Mouse (Mus musculus): ENCODE data around the gene Cdc14a. TPM values are rescaled to one million over a fixed set of nuclear protein-coding genes. Genes with fewer than 3 reads are reported as not detected.

Cdc14a gene
- polyA plus RNA-seq, 1 experiment = 4.7 TPM

DNA sequence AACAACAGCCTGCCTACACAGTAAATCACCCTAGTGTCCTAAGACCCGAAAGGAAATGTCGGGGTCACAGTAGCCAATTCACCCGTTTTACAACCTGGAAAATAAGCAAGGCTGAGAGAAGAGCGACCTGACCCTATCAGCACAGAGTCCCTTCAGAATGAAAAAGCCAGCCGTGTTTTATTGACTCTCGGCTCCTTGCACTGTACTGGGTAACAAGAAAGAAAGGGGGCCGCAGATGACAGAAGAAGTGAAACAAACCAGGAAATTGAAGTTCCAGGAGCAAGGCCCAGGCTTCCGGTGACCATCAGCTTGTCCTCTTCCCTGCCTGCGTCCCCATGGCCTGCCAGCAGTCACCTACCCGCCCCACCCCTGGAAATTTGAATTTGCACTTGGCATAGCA, 32.4 kb downstream of the Cdc14a start:
- Histone ChIP-seq H3K27me3 (ENCODE audit: control insufficient read depth, insufficient read depth, low read length) (no peaks in the 10 kb centered on the region), H3K27ac (ENCODE audit: insufficient read depth, low read length) (0 out of 2 replicates have a peak overlapping the region, but pooled peaks have one; percentile 21)

GRCm38 (mm10) chr3:116389500-116390470, 34.0 kb downstream of the Cdc14a start:
- H3K4me3 ChIP-seq (ENCODE audit: extremely low read depth, insufficient read depth, insufficient read length) = no peak overlapping the region
- H3K27ac ChIP-seq (ENCODE audit: insufficient read depth, low read length) = no peak overlapping the region

More for the DNA sequence above, 32.4 kb downstream of the Cdc14a start:
- Histone ChIP-seq H3K4me3 (ENCODE audit: extremely low read depth, insufficient read depth, insufficient read length) (no peak overlapping the region), H3K4me1 (ENCODE audit: control insufficient read depth, insufficient read depth, insufficient read length) (no peaks in the 10 kb centered on the region; the same call in 1 of the 2 replicates), H3K36me3 (ENCODE audit: control insufficient read depth, insufficient read depth, low read length) (peaks cover 8% of the 10 kb centered on the region)
- no peak for DNase-seq (ENCODE audit: low read depth in 1 of 2, low spot score in 2 of 2)
- TF ChIP-seq CTCF (IDR thresholded peaks at IDR 0.05; ENCODE audit: extremely low read depth, insufficient read depth, insufficient read length, insufficient replicate concordance) = no peak
- no peak for TF ChIP-seq POLR2A (IDR thresholded peaks at IDR 0.05; ENCODE audit: low read depth, low read length)
- 88% methylated on average over 10 of the region's 10 CpGs for WGBS

GRCm38 (mm10) chr3:116388808-116389207, 35.0 kb downstream of the Cdc14a start:
- WGBS = 57% methylated on average over 11 of the region's 11 CpGs
- TF ChIP-seq POLR2A (IDR thresholded peaks at IDR 0.05; ENCODE audit: low read depth, low read length) (no peak), CTCF (IDR thresholded peaks at IDR 0.05; ENCODE audit: extremely low read depth, insufficient read depth, insufficient read length, insufficient replicate concordance) (no peak)
- Histone ChIP-seq H3K27ac (ENCODE audit: insufficient read depth, low read length) (no peak overlapping the region), H3K4me3 (ENCODE audit: extremely low read depth, insufficient read depth, insufficient read length) (no peak overlapping the region), H3K36me3 (ENCODE audit: control insufficient read depth, insufficient read depth, low read length) (peaks cover 8% of the 10 kb centered on the region), H3K4me1 (ENCODE audit: control insufficient read depth, insufficient read depth, insufficient read length) (no peaks in the 10 kb centered on the region), H3K27me3 (ENCODE audit: control insufficient read depth, insufficient read depth, low read length) (no peaks in the 10 kb centered on the region)
- no peak for DNase-seq (ENCODE audit: low read depth in 1 of 2, low spot score in 2 of 2)

More at GRCm38 (mm10) chr3:116389500-116390470, 34.0 kb downstream of the Cdc14a start:
- 81% methylated on average over 14 of the region's 14 CpGs for WGBS
- Histone ChIP-seq H3K4me1 (ENCODE audit: control insufficient read depth, insufficient read depth, insufficient read length) (no peaks in the 10 kb centered on the region), H3K36me3 (ENCODE audit: control insufficient read depth, insufficient read depth, low read length) (peaks cover 8% of the 10 kb centered on the region), H3K27me3 (ENCODE audit: control insufficient read depth, insufficient read depth, low read length) (no peaks in the 10 kb centered on the region)
- DNase-seq (ENCODE audit: low read depth in 1 of 2, low spot score in 2 of 2) = no peak
- no peak for TF ChIP-seq CTCF (IDR thresholded peaks at IDR 0.05; ENCODE audit: extremely low read depth, insufficient read depth, insufficient read length, insufficient replicate concordance)
- TF ChIP-seq POLR2A (IDR thresholded peaks at IDR 0.05; ENCODE audit: low read depth, low read length) = no peak

DNA sequence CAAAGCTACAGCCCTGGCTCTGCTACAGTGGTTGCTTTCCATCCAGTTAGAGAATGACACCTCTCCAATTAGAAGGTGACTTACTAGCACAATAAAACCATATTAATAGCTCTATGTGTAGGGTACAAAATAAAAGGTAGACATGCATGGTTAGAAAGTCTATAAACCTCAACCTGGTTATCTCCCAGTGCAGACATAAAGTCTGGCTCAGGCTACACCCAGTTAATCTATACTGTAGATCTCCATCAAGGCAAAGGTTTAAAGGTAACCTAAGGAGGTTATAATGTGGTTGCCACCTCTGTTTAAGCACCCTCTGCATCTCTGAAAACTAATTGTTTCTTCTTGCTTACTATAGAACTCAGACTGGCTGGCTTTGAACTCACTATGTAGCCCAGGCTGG, 36.9 kb downstream of the Cdc14a start:
- DNase-seq (ENCODE audit: low read depth in 1 of 2, low spot score in 2 of 2) = no peak
- TF ChIP-seq POLR2A (IDR thresholded peaks at IDR 0.05; ENCODE audit: low read depth, low read length) = no peak
- no peak for TF ChIP-seq CTCF (IDR thresholded peaks at IDR 0.05; ENCODE audit: extremely low read depth, insufficient read depth, insufficient read length, insufficient replicate concordance)
- no peak overlapping the region for H3K27ac ChIP-seq (ENCODE audit: insufficient read depth, low read length)

DNA sequence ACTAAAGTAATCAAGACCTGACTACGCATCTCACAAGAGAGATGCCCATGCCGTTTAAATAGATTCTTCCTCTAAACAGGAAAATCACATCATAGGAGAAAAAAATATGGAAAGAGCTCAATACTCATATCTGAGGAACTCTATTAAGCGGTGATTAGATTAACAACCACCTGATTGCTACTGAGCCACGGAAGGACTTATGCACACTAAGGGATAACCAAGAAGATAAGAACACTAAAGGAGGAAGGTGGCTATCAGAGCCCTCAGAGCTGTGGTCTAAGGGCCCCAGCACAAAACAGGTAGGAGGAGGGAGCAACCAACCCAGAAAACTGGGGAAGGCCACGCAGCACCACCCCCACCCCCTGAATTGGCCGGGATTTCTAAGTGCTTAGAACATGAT, 37.5 kb downstream of the Cdc14a start:
- TF ChIP-seq POLR2A (IDR thresholded peaks at IDR 0.05; ENCODE audit: low read depth, low read length) = no peak
- TF ChIP-seq CTCF (IDR thresholded peaks at IDR 0.05; ENCODE audit: extremely low read depth, insufficient read depth, insufficient read length, insufficient replicate concordance) = no peak
- 79% methylated on average over 6 of the region's 6 CpGs for WGBS
- no peak overlapping the region for H3K4me3 ChIP-seq (ENCODE audit: extremely low read depth, insufficient read depth, insufficient read length)
- H3K27ac ChIP-seq (ENCODE audit: insufficient read depth, low read length) = no peak overlapping the region
- H3K36me3 ChIP-seq (ENCODE audit: control insufficient read depth, insufficient read depth, low read length) = peaks cover 3% of the 10 kb centered on the region
- H3K27me3 ChIP-seq (ENCODE audit: control insufficient read depth, insufficient read depth, low read length) = no peaks in the 10 kb centered on the region
- no peak for DNase-seq (ENCODE audit: low read depth in 1 of 2, low spot score in 2 of 2)
- no peaks in the 10 kb centered on the region for H3K4me1 ChIP-seq (ENCODE audit: control insufficient read depth, insufficient read depth, insufficient read length)

More for the DNA sequence above, 36.9 kb downstream of the Cdc14a start:
- peaks cover 7% of the 10 kb centered on the region for H3K36me3 ChIP-seq (ENCODE audit: control insufficient read depth, insufficient read depth, low read length)
- no peak overlapping the region for H3K4me3 ChIP-seq (ENCODE audit: extremely low read depth, insufficient read depth, insufficient read length)
- H3K27me3 ChIP-seq (ENCODE audit: control insufficient read depth, insufficient read depth, low read length) = no peaks in the 10 kb centered on the region
- H3K4me1 ChIP-seq (ENCODE audit: control insufficient read depth, insufficient read depth, insufficient read length) = no peaks in the 10 kb centered on the region

GRCm38 (mm10) chr3:116384319-116384718, 39.5 kb downstream of the Cdc14a start:
- TF ChIP-seq CTCF (IDR thresholded peaks at IDR 0.05; ENCODE audit: extremely low read depth, insufficient read depth, insufficient read length, insufficient replicate concordance) (no peak), POLR2A (IDR thresholded peaks at IDR 0.05; ENCODE audit: low read depth, low read length) (no peak)
- no peak overlapping the region for H3K27ac ChIP-seq (ENCODE audit: insufficient read depth, low read length)
- 37% methylated on average over 7 of the region's 7 CpGs for WGBS
- H3K36me3 ChIP-seq (ENCODE audit: control insufficient read depth, insufficient read depth, low read length) = peaks cover 4% of the 10 kb centered on the region
- H3K27me3 ChIP-seq (ENCODE audit: control insufficient read depth, insufficient read depth, low read length) = no peaks in the 10 kb centered on the region
- no peak overlapping the region for H3K4me3 ChIP-seq (ENCODE audit: extremely low read depth, insufficient read depth, insufficient read length)
- no peaks in the 10 kb centered on the region for H3K4me1 ChIP-seq (ENCODE audit: control insufficient read depth, insufficient read depth, insufficient read length)
- peak in 1 of 2 experiments; percentile 32 for DNase-seq (ENCODE audit: low read depth in 1 of 2, low spot score in 2 of 2)
